Mouse (Mus musculus) yolk sac, embryonic 10.5 days (tissue): ENCODE results near the gene Kmt2c.
"Not testable (repeated sequence)": the region's sequence is repeated elsewhere in the genome, so short reads cannot be mapped to it uniquely, and the experiment has no call there.

Experiments used
- DNase-seq: peaks from one replicate; pipeline ENCODE4 v3.0.0-alpha.2; 2017; ENCODE audit warnings: low spot score

Gene Kmt2c

DNA sequence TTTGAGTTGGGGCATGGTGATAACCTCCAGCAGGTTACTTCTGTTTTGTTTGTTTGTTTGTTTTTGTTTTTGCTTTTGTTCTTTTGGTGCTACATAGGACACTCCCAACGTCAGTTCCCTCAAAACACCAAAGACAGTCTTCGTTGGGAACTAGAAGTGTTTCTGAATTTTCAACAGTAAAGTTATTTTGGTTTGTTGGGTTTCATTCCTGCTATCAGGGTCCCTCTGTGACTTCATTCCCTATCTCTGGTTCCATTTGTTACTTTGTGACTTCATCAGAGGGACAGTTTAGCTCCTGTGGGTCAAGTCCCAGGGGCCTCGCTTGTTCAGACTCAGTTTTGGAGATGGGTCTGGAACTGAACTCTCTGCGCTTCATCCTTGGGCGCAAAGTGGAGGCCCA is 17.2 kb upstream of the Kmt2c start, which contains the start of gene Cct8l1:
Gene Cct8l1, plus strand, starts transcription at position 301 of the 400 bp plus-strand sequence.
- DNase-seq = no peak

DNA sequence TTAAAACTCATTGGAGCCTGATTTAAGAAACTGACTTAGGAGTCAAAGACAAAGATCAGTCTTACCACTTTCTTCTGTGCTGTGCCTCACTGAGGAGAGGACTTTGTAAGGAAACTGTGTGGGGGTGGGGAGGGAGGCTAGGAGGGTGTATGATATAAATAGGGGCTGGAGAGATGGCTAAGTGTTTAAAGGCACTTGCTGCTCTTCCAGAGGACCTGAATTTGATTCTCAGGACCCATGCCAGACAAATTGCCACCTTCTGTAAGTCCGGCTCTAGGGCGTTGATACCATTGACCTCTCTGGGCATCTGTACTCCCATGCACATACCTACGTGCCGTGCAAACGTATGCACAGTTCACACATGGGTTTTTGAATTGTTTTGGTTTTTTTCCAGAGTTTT is 7.5 kb upstream of the Kmt2c start:
- no peak for DNase-seq

DNA sequence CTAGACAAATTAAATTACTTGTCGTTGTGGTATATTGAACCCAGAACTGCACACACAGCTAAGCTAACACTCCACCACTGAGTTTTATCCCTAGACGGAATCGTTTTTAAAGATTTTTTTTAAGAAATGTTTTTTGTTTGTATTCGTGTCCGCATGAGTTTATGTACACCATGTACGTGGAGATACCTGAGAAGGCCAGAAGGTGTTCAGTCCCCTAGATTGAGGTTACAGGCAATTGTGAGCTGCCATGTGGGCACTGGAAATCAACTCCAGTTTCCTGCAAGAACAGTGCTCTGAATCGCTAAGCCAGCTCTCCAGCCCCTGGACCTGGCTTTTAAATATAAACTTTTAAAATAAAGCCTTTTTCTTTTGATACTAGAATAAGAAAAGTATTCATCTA is 2.1 kb upstream of the Kmt2c start:
- DNase-seq = no peak

- peak; percentile 96 for DNase-seq
Measured at GRCm38 (mm10) chr5:25499423-25500398, 1.1 kb upstream of the Kmt2c start.

DNA sequence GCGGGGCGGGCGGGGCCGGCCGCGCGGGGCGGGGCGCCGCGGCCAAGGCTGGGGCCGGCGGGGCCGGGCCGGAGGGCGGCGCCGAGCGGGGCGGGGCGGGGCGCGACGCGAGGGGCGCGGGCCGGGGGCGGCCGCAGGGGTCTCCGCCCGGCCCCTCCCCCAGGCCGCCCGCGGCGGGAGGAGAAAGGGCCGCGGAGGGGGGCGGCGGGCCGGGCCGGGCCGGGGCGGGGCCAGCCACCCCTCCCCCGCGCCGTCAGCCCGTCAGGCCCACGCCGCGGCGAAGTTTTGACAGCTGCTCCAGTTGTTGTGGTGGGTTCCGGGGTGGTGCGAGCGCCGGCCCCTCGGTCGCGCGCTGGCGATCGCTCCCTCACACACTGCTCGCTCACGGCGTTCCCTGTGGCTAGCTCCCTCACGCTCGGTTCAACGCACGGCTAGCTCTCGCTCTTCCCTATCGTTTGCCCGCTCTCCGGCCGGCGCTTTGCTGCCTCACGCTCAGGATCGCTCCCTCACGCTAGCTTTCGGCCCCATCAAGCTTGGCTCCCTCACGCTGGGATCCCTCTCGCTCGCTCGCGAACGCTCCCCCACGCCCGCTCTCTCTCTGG is 339 bp upstream of the Kmt2c start:
- no peak for DNase-seq

DNA sequence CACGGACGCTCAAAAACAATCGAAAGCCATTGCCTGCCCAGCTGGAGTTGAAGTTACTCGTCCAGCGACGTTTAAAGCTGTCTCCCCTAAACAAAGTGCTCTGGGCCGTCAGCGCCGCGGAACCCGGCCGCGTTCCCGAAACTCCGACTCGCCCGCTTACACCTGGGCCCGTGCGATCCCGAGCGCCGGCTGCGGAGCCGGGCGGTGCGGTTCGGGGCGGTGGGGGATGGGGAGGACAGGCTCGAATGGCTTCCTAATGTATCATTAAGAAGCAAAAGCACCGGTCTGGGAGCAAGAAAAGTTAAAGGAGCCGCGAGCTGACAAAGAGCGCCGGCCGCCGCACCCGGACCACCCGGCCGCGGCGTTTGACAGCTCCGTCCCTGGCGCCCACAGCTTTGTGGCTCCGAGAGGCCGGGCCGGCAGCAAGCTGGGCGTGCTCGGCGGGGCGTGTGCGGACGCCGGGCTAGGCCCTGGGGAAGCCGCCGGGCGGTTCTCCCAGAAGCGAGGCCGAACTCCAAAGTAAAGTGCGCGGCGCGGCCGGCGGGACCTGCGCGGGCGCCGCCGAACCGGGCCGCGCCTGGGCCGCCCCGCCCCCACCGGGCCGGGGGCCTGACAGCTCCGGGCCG is 750 bp downstream of the Kmt2c start:
- DNase-seq = peak; percentile 53

DNA sequence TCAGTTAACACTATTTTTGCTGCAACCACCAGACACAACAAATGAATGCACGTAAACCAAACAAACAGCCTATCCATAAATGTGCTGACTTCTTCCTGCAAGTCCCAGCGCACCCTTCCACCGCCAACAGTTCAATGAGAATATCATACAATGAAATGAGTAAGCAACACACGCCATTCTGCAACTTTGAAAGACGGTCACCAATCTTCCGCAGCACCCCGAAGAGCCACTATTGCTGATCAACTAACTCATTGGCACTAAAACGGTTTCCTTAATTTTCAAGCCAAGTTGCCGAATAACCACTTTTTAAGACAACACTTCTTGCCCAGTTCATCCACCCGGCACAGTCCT is 1.2 kb downstream of the Kmt2c start:
- DNase-seq = no peak

DNA sequence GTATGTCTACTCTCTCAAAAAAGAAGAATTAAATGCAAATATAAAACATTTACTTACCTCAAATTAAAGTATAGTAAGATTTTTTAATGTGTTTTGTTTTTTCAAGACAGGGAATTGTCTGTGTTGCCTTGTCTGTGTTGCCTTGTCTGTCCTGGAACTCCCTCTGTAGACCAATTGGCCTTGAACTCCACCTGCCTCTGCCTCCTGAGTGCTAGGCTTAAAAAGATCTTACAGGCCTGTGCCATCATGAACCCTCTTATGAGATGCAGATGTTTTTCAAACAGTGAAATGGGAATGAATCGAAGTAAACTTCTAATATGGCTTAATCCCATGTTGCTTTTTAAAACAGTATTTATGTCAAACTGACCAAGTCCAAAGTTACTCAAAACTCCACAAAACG is 1.9 kb downstream of the Kmt2c start:
- no peak for DNase-seq

- no peak for DNase-seq
Measured at GRCm38 (mm10) chr5:25478863-25479262, 19.7 kb downstream of the Kmt2c start.

GRCm38 (mm10) chr5:25475789-25476188 is 22.8 kb downstream of the Kmt2c start:
- DNase-seq = no peak

DNA sequence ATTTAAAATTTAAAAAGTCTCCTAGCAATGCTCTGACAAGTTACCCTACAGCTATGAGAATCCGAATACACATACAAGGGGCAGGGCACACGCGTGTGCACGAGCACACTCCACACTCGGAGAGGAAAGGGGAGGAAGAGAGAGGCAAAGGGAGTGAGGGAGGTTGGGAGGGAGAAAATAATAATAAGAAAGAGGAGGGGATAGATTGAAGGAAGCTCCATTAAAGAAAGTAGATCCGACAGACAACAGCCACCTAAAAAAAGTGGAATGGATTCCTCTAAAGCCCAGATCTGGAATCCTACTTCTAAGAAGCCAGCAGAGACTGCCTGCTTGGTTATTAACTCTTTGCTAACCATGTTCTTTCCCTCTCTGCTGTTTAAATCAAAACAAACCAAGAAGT is 26.5 kb downstream of the Kmt2c start:
- peak; percentile 7 for DNase-seq

- no peak for DNase-seq
Measured at GRCm38 (mm10) chr5:25461956-25462355, 36.6 kb downstream of the Kmt2c start.

- DNase-seq = not testable (repeated sequence)
Measured at GRCm38 (mm10) chr5:25455432-25455831, 43.2 kb downstream of the Kmt2c start.

DNA sequence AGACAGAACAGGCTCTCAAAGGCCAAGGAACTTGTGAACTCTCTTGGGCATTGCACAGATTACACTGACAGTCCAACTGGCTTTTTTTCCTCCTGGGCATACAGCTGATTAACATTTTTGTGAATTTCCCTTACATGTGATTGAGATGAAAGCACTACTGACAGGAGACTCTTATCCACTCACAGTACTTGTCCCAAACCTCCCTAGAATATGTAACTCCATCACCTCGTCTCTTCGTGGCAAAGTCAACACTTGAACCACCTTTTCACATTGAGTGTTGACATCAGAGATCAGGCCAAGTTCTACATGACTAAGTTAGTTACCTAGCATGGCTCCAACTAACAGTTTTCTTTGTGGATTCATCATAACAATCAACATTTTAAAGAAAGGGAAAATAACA is 45.9 kb downstream of the Kmt2c start:
- no peak for DNase-seq

DNA sequence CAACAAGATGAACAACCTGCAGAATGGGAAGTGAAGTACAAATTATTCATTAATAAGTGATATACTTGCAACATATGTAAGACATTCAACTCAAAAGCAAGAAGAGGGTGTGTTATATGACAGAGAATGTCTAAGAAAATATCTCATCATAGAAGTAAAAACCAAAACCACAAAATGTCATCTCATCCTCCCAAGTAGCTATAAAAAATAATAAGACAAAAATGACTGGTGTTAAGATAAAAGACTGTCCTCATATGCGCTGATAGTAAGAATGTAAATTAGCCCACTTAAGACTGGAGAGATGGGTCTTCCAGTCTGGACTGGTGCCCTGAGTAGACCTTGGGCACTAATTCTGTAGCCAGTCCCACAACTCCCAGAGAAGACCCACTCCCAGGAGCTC is 61.1 kb downstream of the Kmt2c start:
- DNase-seq = no peak

DNA sequence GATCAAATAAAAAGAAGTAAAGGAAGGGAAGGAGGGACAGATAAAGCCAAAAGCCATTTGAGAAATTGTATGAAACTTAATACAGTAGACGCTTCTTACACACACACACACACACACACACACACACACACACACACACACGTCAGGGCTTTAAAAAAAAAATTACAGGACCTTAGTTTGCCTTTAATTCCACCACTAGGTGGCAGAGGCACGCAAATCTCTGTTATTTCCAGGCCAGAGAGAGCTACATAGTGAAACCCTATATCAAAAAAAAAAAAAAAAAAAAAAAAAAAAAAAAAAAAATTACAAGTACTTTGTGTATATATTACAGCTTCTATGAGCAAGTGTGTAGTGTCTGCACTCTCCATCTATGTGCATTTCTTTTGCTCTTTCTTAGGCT is 62.5 kb downstream of the Kmt2c start:
- peak; percentile 17 for DNase-seq

- no peak for DNase-seq
Measured at GRCm38 (mm10) chr5:25422576-25422975, 76.0 kb downstream of the Kmt2c start.

GRCm38 (mm10) chr5:25420601-25421000 is 78.0 kb downstream of the Kmt2c start:
- peak; percentile 28 for DNase-seq

- no peak for DNase-seq
Measured at GRCm38 (mm10) chr5:25415382-25415781, 83.2 kb downstream of the Kmt2c start.

DNA sequence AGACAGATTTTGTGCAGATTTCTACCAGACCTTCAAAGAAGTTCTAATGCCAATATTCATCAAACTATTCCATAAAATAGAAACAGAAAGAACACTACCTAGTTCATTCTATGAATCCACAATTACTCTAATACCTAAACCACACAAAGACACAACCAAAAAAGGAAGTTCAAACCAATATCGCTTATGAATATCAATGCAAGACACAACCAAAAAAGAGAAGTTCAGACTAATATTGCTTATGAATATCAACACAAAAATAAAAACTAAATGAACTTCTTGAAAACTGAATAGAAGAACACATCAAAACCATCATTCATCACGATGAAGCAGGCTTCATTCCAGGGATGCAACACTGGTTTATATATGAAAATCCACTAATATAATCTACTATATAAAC is 101.9 kb downstream of the Kmt2c start:
- no peak for DNase-seq

DNA sequence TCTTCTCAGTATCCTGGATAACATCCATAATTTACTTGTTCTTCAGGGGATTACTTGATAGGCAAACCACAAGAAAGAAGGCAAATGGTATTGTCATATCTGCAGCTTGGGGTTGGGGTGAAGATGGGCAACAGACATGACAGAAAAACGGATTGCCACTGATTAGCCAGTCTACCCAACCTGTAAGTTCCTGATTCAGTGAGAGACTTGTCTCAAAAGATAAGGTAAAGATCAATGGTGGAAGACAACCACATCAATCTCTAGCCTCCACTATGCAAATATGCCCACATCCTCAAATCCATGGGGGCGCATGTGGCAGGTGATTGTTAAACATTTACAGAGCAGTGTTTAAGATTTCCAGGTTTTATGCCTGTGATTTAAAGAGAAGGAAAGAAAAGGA is 105.9 kb downstream of the Kmt2c start:
- DNase-seq = no peak

GRCm38 (mm10) chr5:25383581-25383980 is 115.0 kb downstream of the Kmt2c start:
- no peak for DNase-seq

DNA sequence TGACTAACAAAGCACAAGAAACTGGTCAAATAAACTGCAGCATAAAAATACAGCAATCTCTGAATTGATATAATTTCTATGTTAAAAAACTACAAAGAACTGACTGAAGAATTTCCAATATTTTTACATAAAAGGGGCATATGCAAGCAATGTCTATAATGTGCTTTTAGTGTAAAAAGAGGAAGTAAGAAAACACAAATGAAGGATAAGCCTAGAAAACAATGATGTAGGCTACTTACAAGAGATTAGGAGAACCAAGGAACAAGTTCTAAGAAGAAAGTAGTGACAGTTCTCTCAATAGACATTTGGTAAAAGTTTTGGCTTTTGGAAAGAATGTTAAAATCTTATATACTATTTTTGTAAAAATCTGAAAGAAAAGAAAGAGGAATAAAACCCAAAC is 119.4 kb downstream of the Kmt2c start:
- DNase-seq = no peak
